Mouse (Mus musculus) spleen, adult 2 months (tissue): ENCODE results near the gene F11r. TPM values are rescaled to one million over a fixed set of nuclear protein-coding genes. Genes with fewer than 3 reads are reported as not detected.

ENCODE experiments used
- DNase-seq, 2 experiments: peaks; one replicate each; pipeline versions ENCODE4 v3.0.0 to v3.0.0-alpha.2; 2012 to 2021; ENCODE audit warnings: low spot score in 2 of 2, low read depth in 1 of 2
- H3K27ac ChIP-seq: fragments of 200-500 bp; 2 replicates; pipeline ENCODE4 v1.5.1; 2012; ENCODE audit warnings: low read length, inconsistent platforms; ENCODE audit not compliant: insufficient read depth
- H3K27me3 ChIP-seq: fragments of 200-500 bp; 2 replicates; pipeline ENCODE4 v1.6.1; 2012; ENCODE audit warnings: mild to moderate bottlenecking, moderate library complexity, low read length, inconsistent platforms; ENCODE audit not compliant: control insufficient read depth, insufficient read depth
- H3K36me3 ChIP-seq: fragments of 200-500 bp; 2 replicates; pipeline ENCODE4 v1.6.1; 2012; ENCODE audit warnings: mild to moderate bottlenecking, low read length, inconsistent platforms; ENCODE audit not compliant: control insufficient read depth, insufficient read depth
- H3K4me1 ChIP-seq: fragments of 200-500 bp; 2 replicates; pipeline ENCODE4 v1.6.1; 2011; ENCODE audit warnings: inconsistent platforms; ENCODE audit not compliant: control insufficient read depth, insufficient read depth, insufficient read length
- H3K4me3 ChIP-seq: fragments of 200-500 bp; 2 replicates; pipeline ENCODE4 v1.5.1; 2011; ENCODE audit warnings: mild to moderate bottlenecking, inconsistent platforms; ENCODE audit not compliant: insufficient read depth, insufficient read length; ENCODE audit errors: extremely low read depth
- CTCF ChIP-seq: fragments of 200-500 bp; IDR thresholded peaks from 2 replicates; pipeline ENCODE4 v1.5.1; 2011; ENCODE audit warnings: mild to moderate bottlenecking, inconsistent platforms; ENCODE audit not compliant: insufficient read depth, insufficient read length, insufficient replicate concordance; ENCODE audit errors: extremely low read depth
- POLR2A ChIP-seq: fragments of 200-500 bp; IDR thresholded peaks from 2 replicates; pipeline ENCODE4 v1.6.1; 2011; ENCODE audit warnings: low read depth, low read length, inconsistent platforms
- WGBS: fragments of 180-500 bp; shearing (Covaris S2); methylation state at CpG from one replicate; pipeline ENCODE4 v1.1.7; 2018; 5-methylcytosine and 5-hydroxymethylcytosine counted together
- polyA plus RNA-seq: library from polyadenylated mRNA; depleted of rRNA; stranded (reverse); fragments of >200 nt; gene quantifications from 2 replicates; pipeline ENCODE4 v1.2.3, GENCODE M21; 2012

F11r gene
- polyA plus RNA-seq, 1 experiment = 9.6 TPM

DNA sequence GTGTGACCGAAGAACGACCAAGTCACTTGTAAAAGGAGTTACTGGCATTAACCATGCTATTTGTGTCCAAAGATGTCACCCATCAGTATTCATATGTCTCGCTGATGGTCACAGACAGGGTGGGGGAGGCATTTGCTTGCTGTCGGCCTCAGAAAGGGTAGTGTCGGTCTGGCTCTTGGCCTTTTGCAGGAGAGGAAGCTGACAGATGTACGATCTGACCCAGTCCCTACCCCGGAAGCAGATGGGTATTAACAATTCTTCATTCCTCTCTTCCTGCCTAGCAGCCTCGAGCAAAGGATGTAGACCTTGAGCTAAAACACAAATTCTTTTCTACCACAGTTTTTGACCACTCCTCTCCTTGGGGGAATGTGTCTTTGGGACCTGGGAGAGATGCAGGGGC is 39.8 kb downstream of the F11r start:
- WGBS = 66% methylated on average over 8 of the region's 8 CpGs
- TF ChIP-seq POLR2A (no peak), CTCF (no peak)

DNA sequence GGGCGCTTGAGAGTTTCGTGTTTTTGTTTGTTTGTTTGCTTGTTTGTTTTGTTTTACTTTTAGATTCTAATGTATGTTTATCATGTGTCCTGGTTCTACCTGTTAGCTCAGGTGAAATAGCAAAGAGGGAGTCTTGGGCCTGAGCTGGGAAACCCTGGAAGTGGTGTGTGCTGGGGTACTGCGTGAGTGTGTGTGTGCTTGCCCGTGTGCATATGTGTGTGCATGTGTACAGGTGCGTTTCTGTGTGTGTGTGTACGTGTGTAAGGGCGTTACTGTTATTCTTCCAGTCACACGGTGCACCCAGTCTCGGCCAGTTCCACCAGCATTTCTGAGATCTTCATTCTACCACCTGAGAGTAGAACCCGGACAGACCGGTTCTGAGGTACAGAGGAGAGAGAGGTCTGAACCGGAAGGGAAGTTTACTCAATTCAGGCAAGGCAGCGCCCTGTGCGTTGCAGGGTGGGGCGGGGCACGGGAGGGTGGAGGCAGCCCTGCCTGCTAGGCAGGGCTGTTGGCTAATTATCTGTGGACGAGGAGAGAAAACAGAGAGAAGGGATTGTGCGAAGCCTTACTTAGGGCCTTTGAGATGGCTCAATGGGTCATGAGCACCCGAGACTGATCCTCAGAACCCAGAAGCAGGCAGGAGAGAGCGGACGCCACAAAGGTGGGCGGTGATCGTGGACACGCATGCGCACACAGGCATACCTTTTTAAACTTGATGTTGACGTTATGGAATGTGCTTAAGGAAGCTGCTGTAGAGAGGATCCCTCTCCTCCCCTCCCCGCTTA is 40.6 kb downstream of the F11r start:
- H3K4me3 ChIP-seq = peak overlapping the region; percentile 35; the same call in 1 of the 2 replicates
- no peaks in the 10 kb centered on the region for H3K27me3 ChIP-seq
- TF ChIP-seq CTCF (no peak), POLR2A (no peak)
- no peaks in the 10 kb centered on the region for H3K4me1 ChIP-seq
- no peak for DNase-seq
- no peaks in the 10 kb centered on the region for H3K36me3 ChIP-seq
- H3K27ac ChIP-seq = peak overlapping the region; percentile 57; the same call in 1 of the 2 replicates
- 68% methylated on average over 27 of the region's 27 CpGs for WGBS

More for the DNA sequence above, 39.8 kb downstream of the F11r start:
- H3K36me3 ChIP-seq = no peaks in the 10 kb centered on the region
- no peak overlapping the region for H3K27ac ChIP-seq
- no peaks in the 10 kb centered on the region for H3K4me1 ChIP-seq
- DNase-seq = no peak
- no peaks in the 10 kb centered on the region for H3K27me3 ChIP-seq
- H3K4me3 ChIP-seq = no peak overlapping the region

GRCm38 (mm10) chr1:171478968-171479367 is 41.6 kb downstream of the F11r start:
- no peak for TF ChIP-seq POLR2A
- peak; percentile 42; the same call in 1 of the 2 replicates for TF ChIP-seq CTCF
- no peaks in the 10 kb centered on the region for H3K4me1 ChIP-seq
- no peak overlapping the region for H3K27ac ChIP-seq
- no peak overlapping the region for H3K4me3 ChIP-seq
- no peaks in the 10 kb centered on the region for H3K27me3 ChIP-seq
- no peaks in the 10 kb centered on the region for H3K36me3 ChIP-seq
- peak in 1 of 2 experiments; percentile 70 for DNase-seq
- WGBS = 27% methylated on average over 2 of the region's 2 CpGs

GRCm38 (mm10) chr1:171494241-171494640 is 56.9 kb downstream of the F11r start:
- DNase-seq = no peak
- H3K4me1 ChIP-seq = no peaks in the 10 kb centered on the region
- no peaks in the 10 kb centered on the region for H3K36me3 ChIP-seq
- no peaks in the 10 kb centered on the region for H3K27me3 ChIP-seq
- H3K27ac ChIP-seq = no peak overlapping the region
- H3K4me3 ChIP-seq = no peak overlapping the region
- TF ChIP-seq POLR2A = no peak
- no peak for TF ChIP-seq CTCF
- 95% methylated on average over 13 of the region's 13 CpGs for WGBS

DNA sequence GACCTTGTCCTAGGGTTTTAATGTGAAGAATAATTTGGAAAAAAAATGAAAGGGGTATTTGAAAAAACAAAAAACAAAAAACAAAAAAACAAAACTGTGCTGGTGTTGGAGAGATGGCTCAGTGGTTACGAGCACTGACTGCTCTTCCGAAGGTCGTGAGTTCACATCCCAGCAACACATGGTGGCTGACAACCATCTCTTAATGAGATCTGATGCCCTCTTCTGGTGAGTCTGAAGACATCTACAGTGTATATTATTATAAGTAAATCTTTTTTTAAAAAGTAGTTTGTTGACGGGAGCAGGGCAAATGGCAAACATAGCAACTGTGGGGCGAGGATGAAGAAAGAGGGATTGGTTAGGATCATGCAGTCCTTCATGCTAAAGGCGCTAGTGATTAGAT is 58.0 kb downstream of the F11r start:
- H3K36me3 ChIP-seq = no peaks in the 10 kb centered on the region
- no peak overlapping the region for H3K27ac ChIP-seq
- no peaks in the 10 kb centered on the region for H3K27me3 ChIP-seq
- WGBS = 93% methylated on average over 6 of the region's 6 CpGs
- no peak for TF ChIP-seq CTCF
- no peak for TF ChIP-seq POLR2A
- H3K4me1 ChIP-seq = no peaks in the 10 kb centered on the region; the same call in 1 of the 2 replicates
- no peak overlapping the region for H3K4me3 ChIP-seq
- no peak for DNase-seq

- Histone ChIP-seq H3K4me3 (no peak overlapping the region), H3K27me3 (no peaks in the 10 kb centered on the region), H3K27ac (no peak overlapping the region), H3K4me1 (no peaks in the 10 kb centered on the region; the same call in 1 of the 2 replicates), H3K36me3 (no peaks in the 10 kb centered on the region)
- TF ChIP-seq POLR2A (no peak), CTCF (no peak)
- DNase-seq = no peak
- WGBS = 78% methylated on average over 5 of the region's 5 CpGs
Measured at GRCm38 (mm10) chr1:171499856-171500255, 62.5 kb downstream of the F11r start.

- 65% methylated on average over 6 of the region's 6 CpGs for WGBS
Measured at GRCm38 (mm10) chr1:171501016-171501610, 63.8 kb downstream of the F11r start.

More at GRCm38 (mm10) chr1:171501016-171501610, 63.8 kb downstream of the F11r start:
- Histone ChIP-seq H3K4me1 (no peaks in the 10 kb centered on the region; the same call in 1 of the 2 replicates), H3K27me3 (no peaks in the 10 kb centered on the region), H3K27ac (no peak overlapping the region), H3K4me3 (no peak overlapping the region), H3K36me3 (no peaks in the 10 kb centered on the region)
- no peak for TF ChIP-seq CTCF
- TF ChIP-seq POLR2A = no peak
- DNase-seq = no peak
